Mouse (Mus musculus): Measurements from ENCODE around the gene Sema4d. TPM values are rescaled to one million over a fixed set of nuclear protein-coding genes. Genes with fewer than 3 reads are reported as not detected.

Sema4d gene
- total and polyA plus RNA-seq, 3 experiments = 12.8 to 67.1 (median 16.7) TPM

- H3K4me1 ChIP-seq (ENCODE audit: control insufficient read depth in 1 of 2, insufficient read depth in 2 of 2) = peaks cover 68 to 97% of the 10 kb centered on the region in 2 experiments
- H3K79me2 ChIP-seq (replicated peaks; ENCODE audit: control insufficient read depth, extremely low read depth, insufficient read depth, poor library complexity, severe bottlenecking) = peaks cover 5% of the 10 kb centered on the region; the same call in 1 of the 2 replicates
- TF ChIP-seq POLR2A (IDR thresholded peaks at IDR 0.05; ENCODE audit: low read depth, low read length) = no peak
- no peak for TF ChIP-seq PAX5 (IDR thresholded peaks at IDR 0.05; ENCODE audit: low read length)
- TF ChIP-seq MYC (IDR thresholded peaks at IDR 0.05; ENCODE audit: low read depth, low read length) = no peak; the same call in 1 of the 2 replicates
- peak; percentile 77 for TF ChIP-seq EP300 (IDR thresholded peaks at IDR 0.05; ENCODE audit: low read length)
- no peak for TF ChIP-seq NELFE (IDR thresholded peaks at IDR 0.05; ENCODE audit: low read depth, low read length)
- TF ChIP-seq TCF12 (IDR thresholded peaks at IDR 0.05; ENCODE audit: low read depth, low read length) = peak; percentile 97
- 0 out of 2 replicates have a peak, but pooled peaks have one; percentile 43 for TF ChIP-seq SIN3A (IDR thresholded peaks at IDR 0.05; ENCODE audit: low read length)
- no peak for TF ChIP-seq ZMIZ1 (IDR thresholded peaks at IDR 0.05; ENCODE audit: low read depth, low read length)
- TF ChIP-seq E2F4 (IDR thresholded peaks at IDR 0.05; ENCODE audit: insufficient replicate concordance, low read depth, low read length) = no peak
- no peak for TF ChIP-seq JUN (IDR thresholded peaks at IDR 0.05; ENCODE audit: insufficient read depth, low read depth, low read length)
- TF ChIP-seq BHLHE40 (IDR thresholded peaks at IDR 0.05; ENCODE audit: low read depth, low read length) = peak; percentile 70
- TF ChIP-seq MAZ (IDR thresholded peaks at IDR 0.05; ENCODE audit: low read depth, low read length) = peak; percentile 56; the same call in 1 of the 2 replicates
- TF ChIP-seq CTCF (conservative IDR thresholded peaks at IDR 0.05 in 1 of 2, IDR thresholded peaks at IDR 0.05 in 1 of 2; ENCODE audit: low read depth in 2 of 2, low read length in 2 of 2) = no peak
- TF ChIP-seq IRF4 (IDR thresholded peaks at IDR 0.05; ENCODE audit: low read depth, low read length) = peak; percentile 15; the same call in 1 of the 2 replicates
- TF ChIP-seq ELF1 (IDR thresholded peaks at IDR 0.05; ENCODE audit: low read depth, low read length) = peak; percentile 79
- TF ChIP-seq UBTF (IDR thresholded peaks at IDR 0.05; ENCODE audit: low read depth, low read length) = 0 out of 2 replicates have a peak, but pooled peaks have one; percentile 4
- no peak for TF ChIP-seq MEF2A (IDR thresholded peaks at IDR 0.05; ENCODE audit: borderline replicate concordance, low read depth, low read length)
- TF ChIP-seq HCFC1 (IDR thresholded peaks at IDR 0.05; ENCODE audit: low read depth, low read length) = 0 out of 2 replicates have a peak, but pooled peaks have one; percentile 10
- TF ChIP-seq ETS1 (conservative IDR thresholded peaks at IDR 0.05; ENCODE audit: low read depth, low read length) = peak; percentile 82
- TF ChIP-seq POLR2AphosphoS2 (IDR thresholded peaks at IDR 0.05; ENCODE audit: low read depth, low read length) = no peak
- peak overlapping the region; percentile 72 for H3K27ac ChIP-seq (ENCODE audit: insufficient read depth, low read depth)
- no peak for DNase-seq (ENCODE audit: extremely low read depth)
- in situ Hi-C loops (cut with MboI; ENCODE audit: low pct_ligation_motif_present, low pct_unique_long_range_greater_than_20kb, low sequenced_read_pairs) (no loop called here), dilution Hi-C loops (cut with MboI; ENCODE audit: extremely low pct_ligation_motif_present, extremely low pct_unique_long_range_greater_than_20kb, low sequenced_read_pairs) (no loop called here)
- H3K9me3 ChIP-seq (replicated peaks; ENCODE audit: low read length) = no peaks in the 10 kb centered on the region
- no peaks in the 10 kb centered on the region for H3K27me3 ChIP-seq (replicated peaks)
- peak overlapping the region; percentile 11 to 29 (median 27) for H3K4me3 ChIP-seq (replicated peaks in 1 of 3; ENCODE audit: low read depth in 2 of 3, low read length in 2 of 3, poor library complexity in 1 of 3)
- peaks cover 0 to 28% of the 10 kb centered on the region in 2 experiments for H3K36me3 ChIP-seq (replicated peaks in 1 of 2; ENCODE audit: control insufficient read depth in 1 of 2, insufficient read depth in 1 of 2, low read length in 1 of 2)
- peak overlapping the region; percentile 25; the same call in 1 of the 2 replicates for H3K9ac ChIP-seq (ENCODE audit: insufficient read depth, low read depth)
- H3K4me2 ChIP-seq (ENCODE audit: insufficient read depth, low read depth, poor library complexity, severe bottlenecking) = peak overlapping the region; percentile 45; the same call in 1 of the 2 replicates
Observed at GRCm38 (mm10) chr13:51753802-51754444, 39.6 kb downstream of the Sema4d start.

DNA sequence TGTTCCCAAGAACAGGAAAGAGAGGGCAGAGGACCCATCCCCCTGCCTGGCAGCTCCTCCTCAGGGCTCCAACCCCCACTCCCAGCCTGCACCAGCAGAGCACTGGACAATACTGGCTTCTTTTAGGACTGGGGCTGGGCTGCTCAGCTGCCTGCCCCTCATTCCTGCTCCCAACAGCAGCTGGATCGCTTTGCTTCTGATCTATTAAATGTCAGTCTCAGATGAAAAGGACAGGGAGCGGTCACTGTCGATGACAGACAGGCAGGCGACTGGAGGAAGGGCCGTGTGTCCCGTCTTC is 40.4 kb downstream of the Sema4d start:
- no peak for DNase-seq (ENCODE audit: extremely low read depth)
- dilution Hi-C loops (cut with MboI; ENCODE audit: extremely low pct_ligation_motif_present, extremely low pct_unique_long_range_greater_than_20kb, low sequenced_read_pairs) = no loop called here
- H3K4me2 ChIP-seq (ENCODE audit: insufficient read depth, low read depth, poor library complexity, severe bottlenecking) = no peak overlapping the region
- peak overlapping the region in 1 of 3 experiments; percentile 29 for H3K4me3 ChIP-seq (replicated peaks in 1 of 3; ENCODE audit: low read depth in 2 of 3, low read length in 2 of 3, poor library complexity in 1 of 3)
- in situ Hi-C loops (cut with MboI; ENCODE audit: low pct_ligation_motif_present, low pct_unique_long_range_greater_than_20kb, low sequenced_read_pairs) = no loop called here
- peak overlapping the region; percentile 72 for H3K27ac ChIP-seq (ENCODE audit: insufficient read depth, low read depth)
- peaks cover 74 to 97% of the 10 kb centered on the region in 2 experiments for H3K4me1 ChIP-seq (ENCODE audit: control insufficient read depth in 1 of 2, insufficient read depth in 2 of 2)
- peaks cover 5% of the 10 kb centered on the region; the same call in 1 of the 2 replicates for H3K79me2 ChIP-seq (replicated peaks; ENCODE audit: control insufficient read depth, extremely low read depth, insufficient read depth, poor library complexity, severe bottlenecking)
- TF ChIP-seq ELF1 (IDR thresholded peaks at IDR 0.05; ENCODE audit: low read depth, low read length) (no peak), E2F4 (IDR thresholded peaks at IDR 0.05; ENCODE audit: insufficient replicate concordance, low read depth, low read length) (no peak), MXI1 (IDR thresholded peaks at IDR 0.05; ENCODE audit: low read depth, low read length) (no peak), ZMIZ1 (IDR thresholded peaks at IDR 0.05; ENCODE audit: low read depth, low read length) (no peak), EP300 (IDR thresholded peaks at IDR 0.05; ENCODE audit: low read length) (no peak), POLR2A (IDR thresholded peaks at IDR 0.05; ENCODE audit: low read depth, low read length) (no peak), GABPA (IDR thresholded peaks at IDR 0.05; ENCODE audit: insufficient replicate concordance, low read depth, low read length) (no peak), MAFK (IDR thresholded peaks at IDR 0.05; ENCODE audit: insufficient replicate concordance, low read length) (no peak), RCOR1 (conservative IDR thresholded peaks at IDR 0.05; ENCODE audit: low read depth, low read length) (no peak), ZNF384 (IDR thresholded peaks at IDR 0.05; ENCODE audit: low read depth, low read length) (no peak)
- H3K36me3 ChIP-seq (replicated peaks in 1 of 2; ENCODE audit: control insufficient read depth in 1 of 2, insufficient read depth in 1 of 2, low read length in 1 of 2) = peaks cover 0 to 22% of the 10 kb centered on the region in 2 experiments
- no peak overlapping the region for H3K9ac ChIP-seq (ENCODE audit: insufficient read depth, low read depth)
- H3K9me3 ChIP-seq (replicated peaks; ENCODE audit: low read length) = no peaks in the 10 kb centered on the region
- no peaks in the 10 kb centered on the region for H3K27me3 ChIP-seq (replicated peaks)

All from CH12.LX (cell line).